Mouse (Mus musculus): ENCODE data around the gene Xrra1.
"Not testable (repeated sequence)": the region's sequence is repeated elsewhere in the genome, so short reads cannot be mapped to it uniquely, and the experiment has no call there.

Xrra1 gene

DNA sequence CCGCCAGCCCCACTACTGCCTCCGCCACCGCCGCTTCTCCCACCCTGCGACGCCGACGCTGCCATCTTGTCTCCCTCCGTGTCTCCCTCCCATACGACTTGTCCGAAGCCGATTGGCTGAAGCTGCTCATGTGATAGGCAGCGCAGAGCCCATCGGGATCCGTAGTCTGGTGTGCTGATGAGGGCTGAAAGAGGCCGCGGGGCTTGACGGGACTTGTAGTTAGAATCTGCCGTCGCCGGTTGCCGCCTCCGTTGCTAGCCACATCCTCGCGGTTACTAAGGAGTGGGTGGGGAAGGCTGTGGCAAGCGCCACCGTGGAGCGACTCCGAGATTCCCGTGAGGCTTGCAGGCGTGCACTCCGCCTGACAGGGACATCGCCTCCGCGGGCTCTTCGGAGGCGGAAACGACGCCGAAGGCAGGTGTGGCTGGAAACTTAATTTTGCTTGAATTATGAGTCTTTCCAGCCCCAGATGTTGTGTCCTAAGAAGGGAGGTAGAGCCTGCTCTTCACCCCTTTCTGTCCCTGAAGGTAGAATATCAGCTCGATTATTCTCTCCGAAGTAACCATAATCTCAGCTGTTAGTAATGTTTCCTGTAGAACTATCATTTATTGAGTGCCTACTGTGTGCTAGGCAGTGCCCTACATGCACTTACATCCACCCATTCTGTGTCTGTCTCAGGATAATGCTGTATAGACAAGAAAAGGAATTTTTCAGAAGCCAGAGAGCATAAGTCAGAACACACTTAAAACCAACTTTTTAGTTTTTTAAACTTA is at the start of gene Xrra1:
Xrra1 (plus strand) TSS at position 304 of the 773 bp plus-strand sequence.
- peak; percentile 96 for DNase-seq (ENCODE audit: low spot score)

DNA sequence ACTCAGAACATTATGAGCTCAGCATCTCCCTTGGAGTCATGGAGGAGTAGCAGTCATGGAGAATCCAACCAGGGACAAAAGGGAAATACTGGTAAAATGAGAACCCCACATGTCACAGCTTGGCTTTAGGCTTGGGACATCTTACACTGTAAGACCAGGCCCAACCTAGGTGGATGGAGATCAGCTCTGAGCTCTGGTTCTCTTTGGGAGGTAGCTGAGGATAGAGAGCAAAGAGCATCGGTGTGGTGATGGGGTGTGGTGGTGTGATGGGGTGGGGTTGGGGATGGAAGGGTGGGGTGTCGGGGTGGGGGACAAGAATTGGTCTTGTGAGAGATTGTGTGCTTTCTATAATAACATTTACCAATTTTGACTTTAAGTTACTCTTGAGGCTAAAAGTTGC is 48.1 kb upstream of the Xrra1 start:
- no peak for DNase-seq (ENCODE audit: low spot score)

DNA sequence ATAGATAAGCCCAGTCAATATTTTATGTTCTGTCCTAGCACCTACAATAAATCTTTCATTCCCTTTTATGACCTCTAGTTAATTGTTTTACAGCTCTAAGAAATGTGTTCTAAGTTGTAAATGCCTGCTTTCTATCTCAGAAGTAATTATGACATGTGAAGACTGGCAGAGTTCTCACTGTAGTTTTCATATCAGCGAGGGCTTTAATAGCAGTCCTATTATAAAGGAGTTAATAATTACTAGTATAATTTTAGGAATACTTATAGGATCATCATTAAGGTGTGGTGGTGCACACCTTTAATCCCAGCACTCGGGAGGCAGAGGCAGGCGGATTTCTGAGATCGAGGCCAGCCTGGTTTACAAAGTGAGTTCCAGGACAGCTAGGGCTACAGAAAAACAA is 47.3 kb upstream of the Xrra1 start:
- no peak for DNase-seq (ENCODE audit: low spot score)

DNA sequence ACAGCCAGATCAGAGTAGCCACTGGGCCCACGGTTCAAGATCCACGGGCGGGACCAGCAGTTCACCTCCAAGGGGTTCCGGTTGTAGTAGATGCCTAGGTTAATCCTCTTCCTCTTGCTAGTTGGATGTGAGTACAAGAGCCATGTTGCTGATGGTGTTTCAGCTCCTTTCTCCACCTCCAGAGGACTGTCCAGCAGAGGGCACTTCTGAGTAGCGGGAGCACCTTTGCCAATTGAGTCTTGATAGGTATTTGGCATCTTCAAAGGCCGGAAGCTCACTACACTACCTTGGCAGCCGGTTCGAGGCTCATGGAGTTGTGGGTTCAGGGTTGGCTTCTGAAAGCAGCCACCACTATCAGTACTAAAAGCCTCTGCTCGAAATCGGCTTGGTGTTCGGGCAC is 45.5 kb upstream of the Xrra1 start:
- DNase-seq (ENCODE audit: low spot score) = no peak

DNA sequence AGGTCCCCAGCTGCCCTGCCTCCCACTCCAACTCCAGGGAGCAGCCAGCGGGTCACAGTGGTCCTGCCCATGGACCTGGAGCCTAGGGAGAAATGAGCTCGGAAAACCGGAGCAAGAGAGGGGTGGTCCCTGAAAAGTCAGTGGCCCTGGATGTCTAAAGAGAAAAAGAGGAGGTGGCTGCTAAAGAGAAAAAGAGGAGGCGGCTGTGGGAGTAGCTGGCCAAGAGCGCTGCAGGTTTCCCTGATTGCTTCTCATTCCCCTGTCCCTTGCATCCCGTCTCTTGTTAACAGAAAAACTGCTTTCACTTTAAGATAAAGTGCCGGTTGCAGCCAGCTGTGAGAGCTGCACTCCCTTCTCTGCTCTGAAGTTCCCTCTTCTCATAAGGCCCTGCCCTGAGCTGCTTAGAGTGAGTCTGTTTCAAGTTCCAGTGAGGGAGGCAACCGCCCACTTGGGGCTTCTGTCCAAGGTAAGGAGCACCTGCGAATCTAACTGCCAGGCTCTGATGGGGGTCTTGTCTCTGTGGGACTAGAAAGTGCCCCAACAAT is 40.7 kb upstream of the Xrra1 start:
- not testable (repeated sequence) for DNase-seq (ENCODE audit: low spot score)

DNA sequence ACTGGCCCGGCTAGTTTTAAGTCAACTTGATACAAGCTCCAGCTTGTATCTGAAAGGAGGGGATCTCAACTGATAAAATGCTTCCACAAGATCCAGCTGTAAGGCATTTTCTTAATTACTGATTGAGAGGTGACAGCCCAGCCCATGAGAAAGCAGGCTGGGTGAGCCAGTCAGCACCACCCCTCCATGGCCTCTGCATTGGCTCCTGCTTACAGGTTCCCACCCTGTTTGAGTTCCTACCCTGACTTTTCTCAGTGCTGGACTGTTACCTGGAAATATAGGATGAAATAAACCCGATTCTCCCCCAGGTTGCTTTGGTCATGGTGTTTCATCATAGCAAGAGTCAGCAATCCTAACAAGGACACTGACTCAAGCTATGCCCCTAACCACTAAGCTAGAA is 37.0 kb upstream of the Xrra1 start:
- no peak for DNase-seq (ENCODE audit: low spot score)

DNA sequence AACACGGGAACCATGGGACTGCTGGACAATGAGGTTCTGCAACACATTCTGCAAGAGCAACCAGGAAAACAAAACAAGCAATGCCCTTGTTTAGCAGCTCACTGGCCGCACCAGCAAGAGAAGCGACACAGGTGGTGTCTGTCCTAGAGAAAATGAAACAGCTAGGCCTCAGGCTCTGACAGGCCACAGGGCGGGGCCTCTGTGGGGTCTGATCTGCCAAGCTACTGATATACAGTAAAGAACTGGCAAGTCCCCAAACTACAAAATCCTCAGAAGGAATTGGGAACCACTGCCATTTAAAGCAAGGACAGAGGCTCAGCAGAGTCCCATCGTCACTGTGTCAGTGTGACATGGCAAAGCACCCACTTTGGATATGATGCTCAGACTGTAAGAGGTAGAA is 36.5 kb upstream of the Xrra1 start:
- DNase-seq (ENCODE audit: low spot score) = no peak

DNA sequence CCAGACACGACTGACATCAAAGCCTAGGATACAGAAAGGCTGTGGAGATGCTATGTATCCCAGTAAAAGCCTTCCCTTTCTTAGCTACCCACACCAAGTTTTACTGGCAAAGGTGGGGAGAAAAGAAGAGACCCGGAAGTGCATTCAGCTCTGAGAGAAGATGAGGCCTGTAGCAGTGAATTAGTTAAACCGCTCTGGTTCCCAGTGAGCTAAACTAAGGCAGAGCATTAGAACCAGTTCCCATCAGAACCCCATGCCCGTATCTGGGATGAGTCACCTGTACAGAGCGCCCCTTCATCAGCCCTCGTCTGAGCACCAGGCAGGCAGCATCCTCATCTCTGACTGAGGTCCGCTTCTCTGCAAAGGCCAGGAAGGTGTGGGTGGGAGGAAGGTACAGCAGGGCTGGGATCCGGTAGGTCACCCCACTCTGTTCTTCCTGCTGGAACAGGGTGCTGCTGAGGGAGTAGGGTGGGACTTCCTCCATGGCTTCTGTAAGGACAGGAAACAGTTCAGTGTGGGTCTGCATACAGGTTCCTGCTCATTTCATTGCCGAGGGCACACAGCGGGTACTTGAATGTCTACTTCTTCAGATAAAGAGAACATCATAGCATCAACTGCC is 35.8 kb upstream of the Xrra1 start:
- no peak for DNase-seq (ENCODE audit: low spot score)

DNA sequence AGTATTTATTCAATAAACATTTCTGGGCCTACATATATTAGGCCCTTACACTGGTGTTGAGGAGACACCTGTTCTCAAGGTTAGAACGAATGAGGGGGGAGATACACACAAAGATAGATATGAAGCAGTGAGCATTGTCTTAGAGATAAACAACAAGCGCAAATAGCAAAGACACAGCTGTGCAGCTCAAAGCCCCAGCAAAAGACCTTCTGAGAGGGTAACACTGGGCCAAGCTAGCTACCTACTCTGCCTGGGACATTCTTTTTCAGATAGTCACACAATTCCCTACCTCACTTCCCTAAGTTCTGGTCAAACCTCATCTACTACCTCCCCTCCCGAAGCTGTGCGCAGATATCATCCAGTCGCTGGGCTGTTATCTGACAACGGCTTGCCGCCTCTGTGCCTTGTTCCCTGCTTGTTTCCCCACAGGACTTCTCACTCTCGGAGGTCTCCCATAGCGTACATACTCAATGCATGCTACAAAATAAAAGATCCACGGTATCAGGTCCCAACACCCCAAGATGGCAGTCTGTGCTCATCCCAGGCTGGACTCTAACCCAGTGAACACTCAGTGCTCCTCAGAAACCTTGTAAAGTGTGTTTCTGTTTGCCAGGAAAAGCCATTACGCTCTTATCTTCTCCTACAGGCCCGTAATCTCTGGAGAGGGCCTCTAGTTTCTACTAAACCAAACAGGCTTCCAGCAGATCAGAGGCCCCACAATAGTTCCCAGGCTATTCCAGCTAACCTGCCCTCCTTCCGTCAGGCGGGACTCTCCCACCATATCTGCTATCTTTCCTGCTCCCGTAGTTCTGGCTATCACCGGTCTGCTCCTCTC is 34.0 kb upstream of the Xrra1 start:
- DNase-seq (ENCODE audit: low spot score) = peak; percentile 24

DNA sequence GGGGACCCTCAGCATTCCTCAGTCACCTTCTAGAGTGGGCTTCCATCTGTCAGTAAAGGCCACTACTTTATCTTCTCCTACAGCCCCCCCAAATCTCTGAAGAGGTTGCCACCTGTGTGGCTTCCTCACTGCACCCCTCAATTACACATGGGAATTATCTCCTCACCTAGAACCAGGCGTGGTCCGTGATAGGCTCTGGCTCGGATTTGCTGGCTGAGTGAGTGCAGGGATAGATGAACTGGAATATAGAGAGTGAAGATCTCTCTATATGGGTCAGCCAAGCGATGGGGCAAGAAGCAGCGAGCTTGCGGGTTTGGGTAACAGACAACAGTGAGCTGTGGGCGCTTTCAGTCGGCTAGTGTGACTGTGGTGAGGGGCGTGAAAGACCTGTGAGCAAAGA is 33.4 kb upstream of the Xrra1 start:
- DNase-seq (ENCODE audit: low spot score) = no peak

DNA sequence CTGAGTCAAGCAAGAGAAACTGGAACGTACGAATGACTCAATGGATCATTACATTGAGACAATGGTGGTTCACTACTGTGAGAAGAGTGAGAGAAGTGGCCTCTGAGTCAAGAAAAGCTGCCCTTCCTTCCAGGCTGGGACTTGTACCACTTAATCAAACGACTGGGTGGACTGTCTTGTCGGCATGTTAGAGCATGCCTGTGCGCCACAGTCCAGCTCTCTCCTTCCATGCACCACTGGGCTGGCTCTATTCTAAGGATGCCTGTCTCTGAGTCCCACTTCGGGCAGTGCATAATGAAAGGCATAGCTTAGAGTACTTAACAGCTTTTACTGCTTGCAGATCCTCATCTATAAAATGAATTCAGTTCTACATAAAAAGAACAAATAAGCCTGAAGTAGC is 32.8 kb upstream of the Xrra1 start:
- no peak for DNase-seq (ENCODE audit: low spot score)

DNA sequence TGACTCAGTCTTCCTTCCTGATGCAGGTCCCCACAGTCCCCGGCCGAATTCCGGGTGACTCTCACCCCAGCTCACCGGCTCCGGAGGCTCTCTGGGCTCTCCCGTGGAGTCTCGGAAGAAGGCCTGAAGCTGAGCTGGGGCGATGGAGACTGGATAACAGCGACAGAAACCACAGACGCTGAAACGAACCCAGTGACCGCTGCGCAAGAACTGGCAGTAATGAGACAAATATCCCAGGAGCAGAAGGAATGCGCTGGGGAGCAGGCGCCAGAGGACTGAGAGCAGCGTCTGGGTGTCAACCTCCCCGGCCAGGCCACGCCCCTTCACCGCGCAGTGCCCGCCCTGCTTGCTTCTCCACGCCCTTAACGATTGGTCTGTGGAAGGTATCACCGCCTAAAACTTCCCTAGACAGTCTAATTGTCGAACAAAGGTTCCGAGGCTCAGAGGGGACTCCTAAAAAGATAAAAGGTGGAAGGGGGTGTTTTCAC is 30.8 kb upstream of the Xrra1 start, which contains the start of gene Neu3:
Neu3 (minus strand) TSS at position 335 of the 488 bp plus-strand sequence.
- DNase-seq (ENCODE audit: low spot score) = peak; percentile 92

DNA sequence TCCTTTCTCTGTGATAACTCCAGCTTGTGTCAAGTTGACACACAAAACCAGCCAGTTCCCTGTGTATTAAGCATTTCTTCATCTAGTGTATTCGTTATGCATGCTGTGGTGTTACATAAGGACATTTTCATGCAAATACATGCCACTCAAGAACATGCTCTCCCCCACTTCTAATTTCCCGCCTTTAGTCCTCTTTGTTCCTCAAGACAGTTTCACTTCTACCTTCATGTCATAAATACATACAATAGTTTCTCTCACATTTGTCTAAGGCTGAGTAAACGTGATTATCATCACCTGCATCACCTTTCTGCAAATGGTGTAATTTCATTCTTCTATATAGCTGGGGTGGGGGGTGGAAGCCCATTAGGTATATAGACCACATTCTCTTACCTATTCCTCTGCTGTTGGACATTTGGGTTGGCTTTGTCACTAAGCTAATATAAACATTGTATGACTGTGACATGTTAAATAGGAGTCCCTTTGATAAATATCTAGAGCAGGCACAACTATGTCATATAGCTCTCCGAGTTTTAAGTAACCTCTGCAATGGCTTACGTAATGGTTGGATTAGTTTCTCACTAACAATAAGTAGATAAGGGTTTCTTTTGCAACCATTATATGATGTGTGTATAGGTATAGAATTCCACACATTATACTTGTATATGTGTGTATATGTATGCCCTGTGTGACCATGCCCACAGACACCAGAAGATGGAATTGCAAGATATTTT is 25.6 kb upstream of the Xrra1 start:
- DNase-seq (ENCODE audit: low spot score) = no peak

DNA sequence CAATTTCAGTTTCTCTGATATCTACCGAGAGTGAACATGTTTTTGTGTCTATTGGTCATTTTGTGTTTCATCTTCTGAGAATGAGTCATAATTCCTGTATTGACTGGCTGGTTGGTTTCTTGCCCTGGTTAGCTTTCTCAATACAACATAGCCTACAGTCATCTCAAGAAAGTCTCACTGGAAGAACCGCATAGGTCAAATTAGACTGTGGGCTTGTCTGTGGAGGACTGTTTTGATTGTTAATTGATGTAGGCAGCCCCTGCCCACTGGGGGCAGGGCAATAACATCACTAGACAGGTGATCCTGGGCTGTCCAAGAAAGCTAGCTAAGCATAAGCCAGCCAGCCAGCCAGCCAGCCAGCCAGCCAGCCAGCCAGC is 25.1 kb upstream of the Xrra1 start:
- DNase-seq (ENCODE audit: low spot score) = no peak

DNA sequence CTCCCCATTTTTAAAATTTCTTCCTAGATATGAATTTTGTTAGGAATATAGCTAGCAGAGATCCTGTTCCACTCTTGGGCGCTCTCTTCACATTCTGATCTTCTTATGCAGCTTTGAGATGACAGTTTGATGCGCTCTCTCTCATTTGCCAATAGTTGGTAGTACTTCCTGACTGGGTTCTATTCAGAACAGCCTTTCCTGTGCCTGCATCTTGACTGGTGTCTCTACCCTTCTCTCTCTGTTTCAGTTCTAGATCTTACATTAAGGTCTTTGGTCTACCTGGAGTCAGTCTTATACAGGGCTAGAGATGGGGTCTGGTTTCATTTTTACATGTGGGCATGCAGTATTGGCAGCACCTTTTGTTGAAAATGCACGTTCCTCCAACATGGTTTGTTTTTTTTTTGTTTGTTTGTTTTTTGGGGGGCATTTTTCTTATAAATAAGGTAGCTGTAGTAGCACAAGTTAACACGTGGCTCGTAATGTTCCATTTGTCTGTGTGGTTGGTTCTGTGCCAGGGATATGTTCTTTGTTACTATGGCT is 24.5 kb upstream of the Xrra1 start:
- DNase-seq (ENCODE audit: low spot score) = no peak

DNA sequence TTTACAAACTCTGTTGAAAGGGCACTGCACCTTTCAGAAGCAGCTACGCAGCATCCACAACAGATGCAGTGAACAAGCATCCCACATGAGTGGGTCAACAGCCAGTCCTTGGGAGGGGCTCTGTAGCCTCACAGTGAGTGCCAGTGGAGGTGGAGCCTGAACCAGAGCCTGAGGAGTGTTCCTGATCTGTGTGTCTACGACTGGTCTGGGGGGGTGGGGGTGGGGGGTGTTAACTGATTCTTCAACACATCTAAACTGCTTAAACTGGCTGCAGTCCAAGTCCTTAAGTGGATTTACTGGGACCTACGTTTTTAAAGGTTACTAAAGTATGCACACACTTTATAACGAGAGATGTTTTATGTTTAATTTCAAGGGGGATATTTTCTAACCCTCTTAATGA is 22.1 kb upstream of the Xrra1 start:
- DNase-seq (ENCODE audit: low spot score) = no peak

DNA sequence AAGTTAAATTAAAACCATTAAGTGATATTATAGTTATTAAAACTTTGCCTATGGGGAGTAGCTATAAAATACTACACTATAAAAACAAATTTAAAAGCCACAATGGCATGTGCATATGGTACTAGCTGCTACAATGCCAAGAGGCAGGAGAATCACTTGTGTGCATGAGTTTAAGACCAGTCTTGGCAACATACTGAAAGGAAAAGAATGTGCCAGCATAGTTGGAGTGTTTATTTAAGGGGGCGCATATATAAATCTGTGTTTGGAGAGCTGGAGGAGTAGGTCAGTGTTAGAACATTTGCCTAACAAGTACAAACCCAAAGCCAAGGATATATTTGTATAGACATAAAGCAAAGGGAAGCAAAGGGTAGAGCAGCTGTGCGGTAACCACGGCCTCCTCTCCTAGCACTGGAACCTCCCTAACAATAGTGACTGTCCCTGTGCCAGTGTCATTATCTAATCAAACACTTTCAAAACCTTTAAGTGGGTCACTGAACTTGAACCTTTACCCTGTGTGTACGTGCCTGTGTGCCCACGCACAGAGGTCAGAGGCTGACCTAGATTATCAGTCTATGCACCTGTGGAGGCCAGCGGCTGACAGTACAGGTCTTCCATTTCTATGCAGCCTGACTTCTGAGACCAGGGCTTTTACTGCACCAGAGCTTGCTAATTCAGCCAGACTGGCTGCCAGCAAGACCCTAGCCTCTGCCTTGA is 21.4 kb upstream of the Xrra1 start:
- no peak for DNase-seq (ENCODE audit: low spot score)

DNA sequence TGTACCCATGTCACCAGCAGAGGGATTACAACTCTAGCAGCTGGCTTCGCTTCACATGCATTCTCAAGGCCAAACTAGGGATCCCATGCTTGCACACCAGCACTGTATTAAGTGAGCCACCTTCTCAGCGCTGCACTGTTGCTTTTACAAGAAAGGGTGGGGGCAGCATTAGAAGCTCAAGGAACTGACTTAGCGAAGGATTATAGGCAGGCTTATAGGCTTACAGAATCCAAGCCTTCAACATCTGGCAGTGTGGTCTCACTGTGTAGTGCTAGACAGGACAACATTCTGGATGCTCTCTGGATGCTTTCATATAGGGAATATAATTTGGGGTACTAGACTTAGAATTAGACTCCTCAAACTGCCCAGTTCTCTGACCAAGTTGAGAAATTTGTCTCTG is 20.7 kb upstream of the Xrra1 start:
- no peak for DNase-seq (ENCODE audit: low spot score)

DNA sequence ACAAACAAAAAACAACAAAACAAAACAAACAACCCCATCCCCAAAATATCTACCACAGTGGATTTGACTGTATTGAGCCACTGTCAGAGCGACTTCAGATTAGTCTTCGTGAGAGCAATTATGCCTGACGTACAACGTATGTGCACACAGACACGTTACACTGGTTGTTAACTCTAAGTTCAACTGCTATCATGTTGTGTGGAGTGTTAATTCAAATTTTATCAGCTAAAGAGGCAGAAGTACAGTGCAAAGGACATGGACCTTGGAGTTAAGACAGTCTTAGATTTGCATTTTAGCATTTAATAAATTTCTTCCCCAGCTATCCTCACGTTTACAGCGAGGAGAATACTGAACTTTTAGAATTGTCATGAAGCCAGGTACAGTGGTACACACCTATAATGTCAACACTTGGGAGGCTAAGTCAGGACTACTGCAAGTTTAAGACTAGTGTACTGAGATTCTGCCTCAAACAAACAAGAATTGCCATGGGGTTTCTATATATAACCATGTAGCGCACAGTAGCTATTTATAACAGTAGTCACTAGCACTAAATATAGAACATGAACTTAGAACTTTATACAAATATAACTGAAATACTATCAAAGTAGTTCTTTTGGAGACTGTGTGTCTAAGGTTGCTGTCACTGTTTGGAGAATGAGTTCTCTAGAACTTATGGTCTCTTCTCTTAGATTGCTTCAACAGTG is 13.2 kb upstream of the Xrra1 start:
- no peak for DNase-seq (ENCODE audit: low spot score)

DNA sequence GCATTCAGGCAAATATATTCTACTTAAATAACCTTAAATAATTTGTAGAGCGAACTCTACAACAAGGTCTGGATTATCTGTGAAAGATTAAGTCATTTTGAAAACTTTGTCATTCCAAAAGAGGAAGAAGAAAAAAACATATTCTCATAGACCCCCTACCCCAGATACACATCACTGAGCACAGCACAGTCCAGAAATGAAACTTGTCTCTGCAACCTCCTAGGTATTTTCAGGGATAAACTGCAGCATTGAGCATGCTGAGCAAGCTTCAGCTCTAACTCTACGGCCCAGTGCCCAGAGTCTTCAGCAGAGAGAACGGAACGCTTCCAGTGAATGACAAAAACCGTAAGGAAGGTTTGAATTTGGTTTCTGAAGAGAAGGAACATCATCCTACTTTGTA is 8.4 kb upstream of the Xrra1 start:
- DNase-seq (ENCODE audit: low spot score) = no peak
